Mouse (Mus musculus) kidney, adult 9 months (tissue): ENCODE results near the gene Gm525.
"Not testable (repeated sequence)": the region's sequence is repeated elsewhere in the genome, so short reads cannot be mapped to it uniquely, and the experiment has no call there.

Experiments used
- DNase-seq: peaks from one replicate; pipeline ENCODE4 v3.0.0; 2022

Gene Gm525

DNA sequence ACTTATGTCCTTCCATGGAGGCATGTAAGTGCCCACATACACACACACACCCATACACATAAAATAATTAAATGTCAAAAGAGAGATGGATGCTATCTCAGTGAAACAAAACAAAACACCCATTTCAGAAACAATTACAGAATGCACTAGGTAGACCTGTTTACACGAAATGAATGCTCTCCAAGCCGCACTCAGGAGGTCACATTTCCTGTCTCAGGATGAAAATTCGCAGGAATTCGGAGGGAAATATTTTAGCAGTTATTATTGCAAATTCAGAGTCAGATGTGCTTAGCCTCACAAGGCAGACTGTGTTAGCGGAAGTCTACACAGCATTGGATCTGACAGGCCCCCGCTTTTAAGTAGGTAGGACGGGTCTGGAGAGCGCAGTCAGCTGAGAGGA, at the start of gene Gm525:
Gene Gm525, plus strand, starts transcription at position 301 of the 400 bp plus-strand sequence.
- DNase-seq = no peak

DNA sequence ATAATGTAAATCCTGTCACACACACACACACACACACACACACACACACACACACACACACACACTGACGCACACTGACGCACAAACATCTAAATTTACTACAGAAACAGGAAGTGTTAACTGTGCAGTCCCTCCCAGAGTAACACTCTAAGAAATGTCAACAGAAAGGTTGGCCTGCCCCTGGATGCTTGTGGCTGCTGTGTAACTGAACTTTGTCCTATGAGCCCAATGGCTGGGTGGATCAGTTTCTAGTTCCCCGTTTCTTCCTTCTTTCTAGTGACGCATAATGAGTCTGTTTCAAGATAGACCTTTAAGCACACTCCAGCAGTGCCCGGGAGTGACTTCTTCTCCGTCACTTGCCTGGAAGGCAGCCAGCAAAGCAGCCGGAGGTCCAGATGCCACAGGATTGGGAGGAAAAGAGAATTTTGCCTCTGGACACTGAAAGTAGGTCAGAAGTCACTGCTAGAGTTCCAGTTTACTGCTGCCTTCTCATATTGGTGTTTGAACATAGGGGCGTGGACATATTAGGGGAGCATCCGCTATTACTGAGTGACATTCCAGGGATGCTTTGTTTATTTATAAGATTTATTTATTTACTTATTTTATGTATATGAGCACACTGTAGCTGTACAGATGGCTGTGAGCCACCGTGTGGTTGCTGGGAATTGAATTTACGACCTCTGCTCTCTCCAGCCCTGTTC, 49.3 kb upstream of the Gm525 start:
- peak; percentile 93 for DNase-seq

DNA sequence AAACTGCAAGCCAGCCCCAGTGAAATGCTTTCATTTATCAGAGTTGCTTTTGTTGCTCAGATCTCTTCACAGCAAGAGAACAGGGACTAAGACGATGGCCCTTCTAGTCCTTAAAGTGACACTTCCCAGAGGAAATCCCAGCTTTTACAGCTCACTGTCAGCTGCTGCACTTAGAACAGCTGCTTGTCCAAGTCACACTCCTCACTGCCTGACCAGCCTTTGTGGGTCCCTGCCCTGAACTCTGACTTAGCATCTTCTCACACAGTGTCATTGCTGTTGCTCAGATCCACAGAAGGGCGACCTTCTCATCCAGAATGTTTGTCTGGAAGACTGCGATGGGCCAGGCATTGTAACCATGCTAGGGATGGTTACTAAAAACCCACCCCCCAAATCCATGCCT, 48.0 kb upstream of the Gm525 start:
- no peak for DNase-seq

GRCm38 (mm10) chr11:89026117-89026516, 47.5 kb upstream of the Gm525 start:
- DNase-seq = no peak

- DNase-seq = no peak
These were observed 45.7 kb upstream of the Gm525 start for GRCm38 (mm10) chr11:89027955-89028361.

GRCm38 (mm10) chr11:89028871-89029405, 44.7 kb upstream of the Gm525 start:
- DNase-seq = no peak

- no peak for DNase-seq
These were observed 43.1 kb upstream of the Gm525 start for GRCm38 (mm10) chr11:89030552-89030951.

- DNase-seq = no peak
These were observed 42.5 kb upstream of the Gm525 start for GRCm38 (mm10) chr11:89031189-89031588.

DNA sequence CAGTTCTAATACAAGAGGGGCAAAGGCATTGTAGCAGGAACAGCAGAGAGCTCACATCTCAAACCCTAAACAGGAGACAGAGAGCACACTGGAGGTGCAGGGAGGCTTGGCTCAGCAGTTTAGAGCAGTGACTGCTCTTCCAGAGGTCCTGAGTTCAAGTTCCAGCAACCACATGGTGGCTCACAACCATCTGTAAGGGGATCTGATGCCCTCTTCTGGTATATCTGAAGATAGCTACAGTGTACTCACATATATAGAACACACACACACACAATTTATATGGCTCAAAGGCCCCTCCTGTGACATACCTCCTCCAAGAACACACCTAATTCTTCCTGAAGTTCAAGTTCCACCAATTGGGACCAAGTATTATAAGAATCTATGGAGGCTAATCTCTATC, 39.0 kb upstream of the Gm525 start:
- no peak for DNase-seq

GRCm38 (mm10) chr11:89035552-89035951, 38.1 kb upstream of the Gm525 start:
- no peak for DNase-seq

DNA sequence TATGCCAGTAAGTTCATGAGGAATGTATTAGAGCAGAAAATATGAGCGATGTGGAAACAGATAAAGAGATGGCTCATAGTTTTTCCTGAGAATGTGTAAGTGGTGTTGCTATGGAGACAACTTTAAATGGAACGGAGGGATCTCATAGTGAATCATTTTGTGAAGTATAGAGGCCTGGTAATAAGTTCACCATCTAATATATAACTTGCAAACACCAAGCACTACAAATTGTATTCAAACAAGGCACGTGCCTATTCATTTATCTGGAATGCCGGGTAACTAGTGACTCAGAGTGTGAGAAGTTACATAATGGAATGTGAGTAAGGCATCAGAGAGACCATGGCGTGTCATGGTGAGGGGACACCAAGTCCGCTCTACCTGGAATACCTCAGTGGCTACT, 35.1 kb upstream of the Gm525 start:
- DNase-seq = no peak

DNA sequence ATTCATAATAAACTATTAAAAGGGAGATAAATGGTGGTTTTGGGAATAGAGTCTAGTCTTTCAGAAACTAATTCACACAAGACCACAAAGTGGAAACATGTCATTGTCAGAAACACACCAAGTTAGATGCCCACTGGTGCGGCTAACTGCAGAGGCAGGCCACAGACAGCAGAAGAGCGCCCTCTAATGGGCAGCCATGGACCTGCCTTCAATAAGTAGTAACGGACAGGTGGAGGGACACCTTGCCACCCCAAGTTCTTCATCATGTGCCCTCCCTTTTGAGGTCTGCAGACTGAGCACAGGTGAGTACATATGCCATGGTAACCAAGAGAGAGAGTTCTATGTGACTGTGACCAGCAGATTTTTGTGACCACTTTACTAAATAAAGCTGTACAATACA, 34.3 kb upstream of the Gm525 start:
- peak; percentile 80 for DNase-seq

- not testable (repeated sequence) for DNase-seq
These were observed 32.6 kb upstream of the Gm525 start for GRCm38 (mm10) chr11:89041073-89041472.

DNA sequence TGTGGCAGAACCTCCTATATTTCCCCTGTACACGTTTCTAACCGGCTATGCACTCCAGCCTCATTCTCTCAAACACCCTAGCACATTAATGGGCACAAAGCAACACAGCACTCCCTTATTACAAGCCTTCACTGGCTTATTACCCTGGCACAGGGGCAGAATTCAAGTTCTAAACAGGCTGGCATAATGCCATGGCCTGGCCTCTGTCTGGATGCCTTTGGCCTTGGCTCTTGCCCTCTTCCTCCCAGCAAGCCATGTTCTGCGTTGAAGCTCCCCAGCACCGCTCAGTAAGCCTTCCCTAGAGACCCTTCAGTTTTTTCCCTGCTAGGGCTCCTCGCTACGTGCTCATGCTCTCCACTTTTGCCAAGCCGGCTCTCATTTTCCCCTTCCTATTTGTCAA, 30.6 kb upstream of the Gm525 start:
- DNase-seq = no peak

DNA sequence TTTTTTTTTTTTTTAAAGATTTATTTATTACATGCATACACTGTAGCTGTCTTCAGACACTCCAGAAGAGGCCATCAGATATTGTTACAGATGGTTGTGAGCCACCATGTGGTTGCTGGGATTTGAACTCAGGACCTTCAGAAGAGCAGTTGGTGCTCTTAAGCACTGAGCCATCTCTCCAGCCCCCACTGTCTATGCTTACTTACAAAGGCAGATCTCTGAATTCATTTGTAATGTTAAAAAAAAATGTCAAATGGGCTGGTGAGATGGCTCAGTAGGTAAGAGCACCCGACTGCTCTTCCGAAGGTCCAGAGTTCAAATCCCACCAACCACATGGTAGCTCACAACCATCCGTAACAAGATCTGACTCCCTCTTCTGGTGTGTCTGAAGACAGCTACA, 28.1 kb upstream of the Gm525 start:
- not testable (repeated sequence) for DNase-seq

GRCm38 (mm10) chr11:89046021-89046420, 27.6 kb upstream of the Gm525 start:
- no peak for DNase-seq

DNA sequence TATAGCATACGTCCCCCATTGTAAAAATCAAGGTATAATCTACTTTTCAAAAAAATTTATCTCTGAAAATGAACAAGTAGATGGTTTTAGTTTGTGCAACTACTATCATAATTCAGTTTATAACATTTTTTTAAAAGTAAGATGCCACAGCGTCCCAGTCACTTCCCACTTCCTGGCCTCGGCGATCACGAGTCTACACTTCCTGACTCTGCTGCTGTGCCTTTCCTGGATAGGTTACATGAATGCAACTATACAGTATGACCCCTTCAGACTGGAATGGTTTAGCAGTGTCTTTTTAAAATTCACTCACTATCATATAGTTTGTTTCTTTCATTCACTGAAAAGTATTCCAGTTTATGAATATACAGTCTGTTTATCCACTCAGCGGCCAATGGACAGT, 21.9 kb upstream of the Gm525 start:
- no peak for DNase-seq

GRCm38 (mm10) chr11:89055931-89056690, 17.5 kb upstream of the Gm525 start:
- no peak for DNase-seq

DNA sequence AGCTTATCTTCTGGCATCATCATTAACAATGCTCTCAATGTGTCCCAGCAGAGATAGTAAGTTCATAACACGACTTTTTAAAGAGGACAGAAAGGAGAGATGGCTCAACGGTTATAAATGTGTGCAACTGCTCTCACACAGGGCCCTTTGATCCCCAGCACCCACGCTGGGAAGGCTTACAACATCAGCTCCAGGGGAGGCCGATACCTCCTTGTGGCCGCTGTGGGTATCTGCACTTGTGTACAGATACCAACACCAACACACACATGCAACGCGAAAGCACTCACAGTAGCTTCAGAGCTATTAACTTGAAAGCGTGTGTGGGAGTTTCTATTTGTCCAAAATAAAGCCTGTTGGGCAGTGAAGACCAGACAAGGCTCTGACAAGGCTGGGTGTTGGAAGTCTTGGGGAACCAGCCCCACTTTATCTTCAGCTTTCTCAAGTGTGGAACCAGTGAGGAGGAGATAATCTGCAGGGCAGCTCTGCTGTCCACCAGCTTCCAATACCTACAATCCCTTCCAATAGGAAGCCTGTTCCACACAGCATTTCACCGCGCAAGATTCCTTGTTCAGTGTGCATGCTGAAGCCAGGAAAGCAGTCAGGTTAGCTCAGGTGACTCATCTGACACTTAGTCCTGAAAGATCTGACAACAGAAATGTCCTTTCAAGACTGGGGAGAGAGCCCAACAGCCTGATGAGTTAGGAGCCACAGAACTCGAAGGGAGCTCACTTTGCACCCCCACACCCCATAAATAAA, 14.9 kb upstream of the Gm525 start:
- DNase-seq = peak; percentile 28

- peak; percentile 26 for DNase-seq
These were observed 13.7 kb upstream of the Gm525 start for GRCm38 (mm10) chr11:89059919-89060422.

GRCm38 (mm10) chr11:89060423-89061089, 13.1 kb upstream of the Gm525 start:
- peak; percentile 95 for DNase-seq

- DNase-seq = peak; percentile 29
These were observed 12.3 kb upstream of the Gm525 start for GRCm38 (mm10) chr11:89061362-89061761.

- no peak for DNase-seq
These were observed 9.3 kb upstream of the Gm525 start for GRCm38 (mm10) chr11:89064312-89064711.
